Mouse (Mus musculus) ovary, postnatal 14 days (tissue): ENCODE measurements around the gene Ctcf.

Source experiments
- DNase-seq: peaks from one replicate; pipeline ENCODE4 v3.0.0; 2022; ENCODE audit warnings: low spot score

Gene Ctcf

DNA sequence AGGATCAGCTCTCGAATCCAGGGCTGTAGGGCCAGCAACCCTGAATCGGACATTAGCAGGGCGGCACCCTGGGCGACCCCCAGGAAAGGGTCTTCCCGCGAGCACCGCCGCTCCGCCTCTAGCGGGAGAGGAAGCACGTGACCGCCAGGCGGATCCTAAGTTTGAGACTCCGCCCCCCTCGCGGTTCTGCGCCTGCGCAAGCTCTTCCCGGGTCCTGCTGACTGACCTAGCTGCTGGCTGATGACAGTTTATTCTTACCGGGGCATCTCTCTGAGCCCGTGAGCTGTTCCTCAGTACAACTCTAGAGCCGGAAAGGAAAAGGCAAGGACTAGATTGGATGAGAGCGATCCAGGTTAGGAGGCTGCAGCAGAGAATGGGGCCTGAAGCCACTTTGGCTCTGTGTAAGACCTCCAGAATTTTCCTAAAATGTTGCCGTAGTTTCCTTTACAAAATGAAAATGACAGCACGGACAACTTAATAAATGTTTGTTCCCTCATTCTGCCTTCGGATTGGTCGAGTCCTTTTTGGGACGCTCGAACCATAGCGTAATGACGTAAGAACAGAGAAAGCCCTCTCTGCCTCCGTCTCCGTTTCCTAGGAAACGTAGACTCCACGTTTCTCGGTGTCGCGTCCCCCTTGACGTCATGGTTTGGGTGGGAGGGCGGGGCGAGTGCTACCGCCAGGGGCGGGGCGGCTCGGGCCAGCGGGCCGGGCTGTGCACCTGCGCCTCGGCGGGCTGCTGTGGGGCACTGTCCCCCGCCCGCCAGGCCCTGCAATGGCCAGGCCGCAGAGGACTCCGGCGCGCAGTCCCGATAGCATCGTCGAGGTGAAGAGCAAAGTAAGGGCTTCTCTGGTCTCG lies 64.8 kb downstream of the Ctcf start, which contains the start of the genes Acd and Pard6a:
Gene Acd, minus strand, starts transcription at position 137 of the 859 bp plus-strand sequence.
Gene Pard6a, plus strand, starts transcription at position 183 of the 859 bp plus-strand sequence.
- peak; percentile 95 for DNase-seq

DNA sequence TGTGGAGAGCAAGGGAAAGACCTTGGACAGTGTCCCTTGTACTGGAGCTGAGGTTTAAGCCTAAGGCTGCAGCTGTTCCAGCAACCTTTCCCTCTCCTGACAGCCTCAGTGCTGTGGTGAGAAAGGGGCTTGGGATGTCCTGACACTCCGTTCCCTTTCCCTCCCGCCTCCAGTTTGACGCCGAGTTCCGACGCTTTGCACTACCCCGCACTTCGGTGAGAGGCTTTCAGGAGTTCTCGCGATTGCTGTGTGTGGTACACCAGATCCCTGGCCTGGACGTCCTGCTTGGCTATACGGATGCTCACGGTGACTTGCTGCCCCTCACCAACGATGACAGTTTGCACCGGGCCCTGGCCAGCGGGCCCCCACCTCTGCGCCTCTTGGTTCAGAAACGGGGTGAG lies 65.6 kb downstream of the Ctcf start:
- no peak for DNase-seq

DNA sequence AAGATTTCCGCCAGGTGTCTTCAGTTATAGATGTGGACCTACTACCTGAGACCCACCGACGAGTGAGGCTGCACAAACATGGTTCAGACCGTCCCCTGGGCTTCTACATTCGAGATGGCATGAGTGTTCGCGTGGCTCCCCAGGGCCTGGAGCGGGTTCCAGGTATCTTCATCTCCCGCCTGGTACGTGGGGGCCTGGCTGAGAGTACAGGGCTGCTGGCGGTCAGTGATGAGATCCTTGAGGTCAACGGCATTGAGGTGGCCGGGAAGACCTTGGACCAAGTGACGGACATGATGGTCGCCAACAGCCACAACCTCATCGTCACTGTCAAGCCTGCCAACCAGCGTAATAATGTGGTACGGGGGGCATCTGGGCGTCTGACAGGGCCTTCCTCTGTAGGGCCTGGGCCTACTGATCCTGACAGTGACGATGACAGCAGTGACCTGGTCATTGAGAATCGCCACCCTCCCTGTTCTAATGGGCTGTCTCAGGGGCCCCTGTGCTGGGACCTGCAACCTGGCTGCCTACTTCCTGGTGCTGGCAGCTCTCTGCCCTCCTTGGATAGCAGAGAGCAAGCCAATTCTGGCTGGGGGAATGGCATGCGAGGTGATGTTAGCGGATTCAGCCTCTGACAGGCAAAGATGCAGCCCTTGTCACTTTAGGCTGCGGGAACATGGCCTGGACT lies 66.5 kb downstream of the Ctcf start:
- DNase-seq = no peak

DNA sequence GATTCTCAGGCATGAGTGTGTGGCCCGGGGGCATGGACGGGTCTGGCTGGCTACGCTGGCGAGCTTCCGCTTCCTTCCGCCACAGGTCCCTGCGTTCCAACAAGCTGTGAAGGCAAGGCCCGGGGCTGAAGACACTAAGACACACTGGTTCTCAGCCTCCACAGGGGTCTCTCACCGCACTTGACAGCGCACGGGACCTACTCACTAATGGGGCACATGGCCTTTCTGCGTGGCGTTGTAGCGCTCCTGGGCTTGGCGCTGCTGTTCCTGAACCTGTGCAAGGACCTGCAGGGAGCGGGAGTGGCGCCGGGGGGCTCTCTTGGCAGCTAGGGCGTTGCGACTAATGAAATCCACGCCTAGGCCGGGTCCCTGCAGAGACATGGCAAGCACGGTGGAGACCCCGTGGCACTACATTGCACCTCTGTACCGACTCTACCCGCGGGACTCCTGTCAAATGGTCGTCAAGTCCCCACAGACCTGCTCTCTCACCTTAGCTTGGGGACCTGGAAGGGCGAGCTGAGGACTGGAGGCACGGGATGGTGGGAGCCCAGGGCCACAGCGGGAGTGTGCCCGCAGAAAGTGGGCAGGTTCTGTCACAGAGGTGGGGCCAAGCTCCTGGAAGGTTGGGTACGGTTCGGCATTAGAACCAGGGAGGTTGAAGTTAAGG lies 67.9 kb downstream of the Ctcf start:
- DNase-seq = no peak

DNA sequence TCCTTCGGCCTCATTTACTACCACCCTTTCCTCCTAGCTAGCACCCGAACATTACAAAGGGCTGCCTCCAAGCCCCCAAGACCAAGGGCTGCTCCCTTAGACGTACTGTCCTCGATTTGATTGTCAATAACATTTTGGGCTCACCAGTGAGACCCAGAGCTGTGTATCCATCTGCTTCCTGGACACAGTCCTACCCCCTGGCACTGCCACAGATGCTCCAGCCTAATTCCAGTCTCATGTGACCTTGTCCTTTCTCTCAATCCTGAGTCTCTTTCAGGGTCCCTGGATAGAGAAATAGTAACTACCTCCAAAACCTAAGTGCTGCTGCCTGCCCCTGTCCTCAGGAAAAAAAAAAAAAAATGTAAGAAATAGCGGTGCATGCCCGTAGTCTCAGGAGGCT lies 68.6 kb downstream of the Ctcf start:
- no peak for DNase-seq

DNA sequence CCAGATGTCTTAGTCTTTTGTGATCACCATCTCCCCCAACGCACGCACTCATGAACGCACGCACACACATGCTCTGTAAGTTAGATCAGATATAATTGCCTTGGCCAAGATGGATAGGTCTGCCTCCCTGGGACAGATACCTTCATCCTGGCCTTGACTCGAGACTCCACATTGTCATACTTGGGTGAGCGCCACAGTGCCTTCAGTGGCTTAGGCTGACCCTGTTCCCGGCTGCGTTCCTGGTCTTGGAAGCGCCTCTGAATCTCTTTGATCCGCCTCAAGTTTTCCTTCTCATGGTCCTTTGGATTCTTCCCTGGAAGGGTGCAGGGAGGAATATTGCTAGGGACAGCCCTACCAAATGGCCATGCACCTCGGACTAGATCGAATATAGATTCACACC lies 70.1 kb downstream of the Ctcf start:
- DNase-seq = no peak

DNA sequence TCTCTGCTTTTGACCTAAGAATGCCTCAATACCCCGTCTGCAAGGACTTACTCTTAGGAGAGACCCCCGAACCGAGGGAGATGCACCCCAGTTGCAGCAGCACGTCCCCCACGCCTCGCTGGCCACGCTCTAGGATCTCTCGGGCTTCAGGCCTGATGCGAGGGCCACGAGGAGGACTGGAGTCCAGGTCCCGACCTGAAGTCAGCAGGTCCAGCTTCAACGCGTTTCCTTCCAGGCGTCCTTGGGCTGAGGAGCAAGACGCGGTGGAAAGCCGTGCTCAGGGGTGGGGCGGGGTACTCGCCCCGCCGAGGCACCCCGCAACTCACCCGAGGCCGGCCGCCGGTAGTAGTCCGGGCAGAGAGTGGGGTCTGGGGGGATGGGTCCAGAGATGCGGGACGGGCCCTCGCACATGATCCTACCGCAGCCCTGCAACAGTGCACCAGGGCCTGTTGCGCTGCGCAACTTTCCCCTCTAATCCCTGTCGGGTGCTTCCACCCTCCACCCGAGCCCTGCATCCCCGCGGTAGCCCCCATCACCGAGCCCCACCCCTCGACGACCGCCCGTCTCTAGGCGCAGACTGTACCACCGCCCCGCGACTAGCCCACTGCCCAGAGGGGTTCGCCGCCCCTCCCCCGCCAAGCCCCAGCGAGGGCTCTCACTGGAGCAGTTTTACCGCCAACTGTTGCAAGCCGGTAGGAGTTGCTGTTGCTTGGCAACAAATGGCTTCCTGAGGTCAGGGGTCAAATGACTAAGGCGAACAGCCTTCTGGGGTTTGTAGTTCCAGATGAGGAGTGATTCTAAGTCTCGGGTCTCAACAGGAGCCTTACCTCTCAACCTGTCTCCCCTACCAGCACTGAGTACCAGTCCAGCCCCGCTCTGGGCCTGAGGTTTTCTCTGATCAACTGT lies 71.4 kb downstream of the Ctcf start, which contains the start of the genes 4933405L10Rik and Enkd1:
Gene 4933405L10Rik, plus strand, starts transcription at position 158 of the 906 bp plus-strand sequence.
Gene Enkd1, minus strand, starts transcription at position 713 of the 906 bp plus-strand sequence.
- DNase-seq = peak; percentile 81

DNA sequence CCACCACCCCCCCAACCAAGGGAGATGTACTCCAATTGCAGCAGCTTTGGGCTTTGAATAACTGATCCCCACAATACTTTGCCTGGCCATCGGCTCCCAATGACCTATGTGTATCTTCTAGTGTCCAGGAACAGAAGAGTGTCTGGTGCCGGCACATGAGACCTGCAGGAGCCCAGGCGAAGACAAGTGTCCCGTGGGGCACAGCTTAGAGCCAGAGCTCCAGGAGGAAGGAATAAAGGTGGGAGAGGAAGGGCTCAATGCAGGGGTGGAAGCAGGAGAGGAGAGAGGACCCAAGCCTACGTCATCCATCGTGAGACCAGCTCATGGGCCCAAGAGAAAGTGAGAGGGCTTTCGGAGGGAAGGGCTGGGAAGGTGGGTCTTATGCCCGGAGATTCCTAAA lies 72.3 kb downstream of the Ctcf start:
- DNase-seq = no peak

DNA sequence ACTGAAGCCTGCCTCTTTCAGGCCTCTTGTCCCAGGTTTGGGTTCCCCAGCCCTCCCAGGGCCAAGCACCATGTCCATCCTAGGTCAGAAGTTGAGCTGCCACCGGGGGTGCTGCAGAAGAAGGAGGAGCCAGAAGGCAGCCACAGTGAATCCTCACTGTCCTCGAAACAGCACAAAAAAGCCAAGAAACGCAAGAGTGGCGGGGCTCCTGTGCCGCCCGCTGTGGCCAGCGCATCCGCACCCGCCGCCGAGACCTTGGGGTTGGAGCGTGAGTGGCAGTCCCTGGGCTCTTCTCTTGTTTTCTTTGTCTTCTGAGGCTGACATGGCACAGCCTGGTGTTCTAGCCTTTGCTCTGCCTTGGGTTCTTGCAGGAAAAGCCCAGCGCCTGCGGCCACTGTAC lies 72.9 kb downstream of the Ctcf start:
- no peak for DNase-seq

DNA sequence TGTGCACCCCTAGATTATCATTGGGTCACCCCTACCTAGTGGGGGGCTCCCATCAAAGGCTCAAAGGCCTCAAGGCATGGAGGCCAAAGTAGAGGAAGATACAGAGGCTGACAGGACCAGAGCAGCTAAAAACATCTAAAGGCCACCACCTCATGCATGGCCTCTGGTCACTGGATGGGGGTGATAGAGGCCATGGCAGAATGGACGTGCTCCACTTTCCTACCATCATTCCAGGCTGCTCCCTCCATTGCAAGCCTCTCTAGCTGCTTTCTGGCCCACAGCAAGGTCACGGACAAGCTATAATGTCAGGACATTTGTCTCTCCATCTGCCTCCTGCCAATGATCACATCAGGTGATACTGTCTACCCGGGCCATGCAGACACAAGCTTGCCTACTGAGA lies 75.9 kb downstream of the Ctcf start:
- no peak for DNase-seq

DNA sequence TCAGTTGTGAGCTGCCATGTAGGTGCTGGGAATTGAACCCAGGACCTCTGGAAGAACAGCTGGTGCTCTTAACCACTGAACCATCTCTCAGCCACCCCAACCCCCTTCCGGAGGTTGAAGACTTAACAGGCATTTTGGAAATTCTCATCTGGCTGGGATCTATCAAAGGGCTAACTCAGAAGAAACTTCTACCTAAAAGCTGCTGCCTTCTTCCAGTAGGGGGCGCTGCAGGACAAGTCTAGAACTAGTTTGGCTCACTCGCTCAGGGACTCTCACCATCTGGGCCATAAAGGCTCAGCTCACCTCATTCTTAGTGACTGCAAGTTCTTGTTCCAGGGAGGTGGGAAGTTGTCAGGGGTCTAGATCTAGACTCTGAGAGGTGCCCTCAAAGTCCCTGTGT lies 77.8 kb downstream of the Ctcf start:
- DNase-seq = peak; percentile 83

DNA sequence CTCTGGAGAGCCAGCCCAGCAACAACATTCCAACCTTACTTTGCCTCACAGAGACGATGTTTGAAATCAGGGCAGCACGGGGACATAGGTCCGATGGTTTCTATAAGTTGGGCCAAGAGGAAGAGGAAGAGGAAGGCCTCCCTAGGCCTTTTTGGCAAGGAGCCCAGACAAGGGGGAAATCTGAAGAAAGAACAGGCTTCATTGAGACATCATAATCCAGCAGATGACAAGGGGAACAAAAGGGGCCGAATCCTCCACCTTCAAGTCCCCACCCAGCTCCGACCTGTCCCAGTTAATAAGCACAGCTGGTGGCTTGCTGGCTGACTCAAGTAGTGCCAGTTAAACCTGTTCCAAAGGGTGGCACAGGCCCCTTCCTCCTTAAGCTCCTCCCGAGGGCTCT lies 78.7 kb downstream of the Ctcf start:
- no peak for DNase-seq

DNA sequence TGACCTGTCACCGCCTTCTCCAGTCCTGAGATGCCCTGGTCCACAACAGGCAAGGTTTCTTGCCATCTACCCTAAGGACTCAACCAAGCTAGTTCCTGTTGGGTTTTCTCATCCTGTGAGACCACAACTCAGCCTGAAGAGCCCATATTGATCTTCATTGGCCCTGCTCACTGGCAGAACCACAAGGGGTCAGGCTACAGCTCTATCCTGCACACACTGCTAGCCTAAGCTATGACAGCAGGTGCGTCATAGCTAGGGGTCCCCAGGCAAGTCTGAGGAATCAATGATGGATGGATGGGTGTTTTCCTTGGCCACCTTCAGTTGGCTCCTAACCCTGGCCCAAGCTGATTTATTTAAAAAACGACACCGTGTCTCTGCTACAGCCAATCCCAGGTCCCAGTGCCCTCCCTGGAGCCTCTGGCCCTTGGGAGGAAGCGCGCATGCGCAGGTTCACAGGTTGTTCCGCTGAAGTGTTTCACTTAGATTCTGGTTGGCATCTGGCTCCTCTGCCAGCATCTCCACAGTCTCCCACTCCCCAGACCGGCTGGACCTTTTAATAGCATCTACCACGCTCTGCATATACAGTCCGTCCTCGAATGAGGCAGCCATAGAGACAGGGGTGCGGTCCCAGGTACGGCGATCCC lies 80.1 kb downstream of the Ctcf start:
- DNase-seq = no peak

DNA sequence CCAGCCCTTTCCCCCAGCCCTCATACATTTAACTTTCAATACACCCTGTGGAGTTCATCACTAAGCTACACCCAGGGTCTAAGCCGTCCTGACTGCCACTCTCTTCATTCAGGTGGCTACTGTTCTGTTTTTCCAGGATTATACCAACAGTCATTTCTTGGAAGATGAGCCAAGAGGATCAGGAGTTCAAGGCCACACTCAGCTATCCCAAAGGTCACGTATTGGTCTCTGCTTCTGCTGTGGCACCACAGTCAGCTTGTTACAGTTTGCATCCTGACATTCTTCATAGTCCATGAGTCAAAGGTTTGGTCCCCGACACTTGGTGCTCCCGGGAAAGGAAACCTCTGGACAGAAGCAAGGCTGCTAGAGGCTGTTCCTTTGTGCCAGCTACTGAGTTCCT lies 83.3 kb downstream of the Ctcf start:
- no peak for DNase-seq

DNA sequence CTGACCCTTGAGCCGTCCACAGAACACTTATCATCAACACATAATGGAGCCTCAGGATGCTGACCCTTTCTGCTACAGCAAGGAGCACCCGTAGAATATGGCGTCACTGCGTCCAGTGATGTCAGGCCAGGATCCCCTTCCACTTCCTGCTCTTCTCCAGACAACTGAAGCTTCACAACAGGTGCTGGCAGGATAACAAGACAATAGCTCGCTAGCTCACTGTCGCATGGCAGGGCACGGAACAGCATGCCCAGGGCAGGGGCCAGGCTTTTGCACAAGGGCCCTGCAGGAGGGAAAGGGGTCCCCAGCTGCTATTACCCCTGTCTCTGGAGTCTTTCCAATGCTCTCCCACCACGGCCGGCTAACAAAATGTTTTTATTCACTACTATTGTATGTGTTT lies 86.5 kb downstream of the Ctcf start:
- DNase-seq = no peak

DNA sequence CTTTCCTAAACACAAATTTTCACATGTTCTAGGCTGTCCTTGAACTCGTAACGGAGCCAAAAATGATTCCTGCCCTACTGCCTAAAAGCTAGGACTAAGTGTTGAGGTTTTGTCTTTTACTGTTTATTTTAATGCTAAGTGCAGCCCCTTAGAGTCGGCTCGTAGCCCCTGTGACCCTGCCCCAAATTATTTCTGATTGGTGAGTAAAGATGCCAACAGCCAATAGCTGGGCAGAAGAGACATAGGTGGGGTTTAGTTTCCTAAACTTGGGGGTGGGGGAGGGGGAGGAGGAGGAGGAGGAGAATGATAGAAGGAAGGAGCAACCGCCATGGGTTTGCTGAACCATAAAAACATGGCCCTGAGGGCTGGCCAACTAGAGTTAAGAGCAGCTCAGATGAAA lies 89.4 kb downstream of the Ctcf start:
- no peak for DNase-seq

DNA sequence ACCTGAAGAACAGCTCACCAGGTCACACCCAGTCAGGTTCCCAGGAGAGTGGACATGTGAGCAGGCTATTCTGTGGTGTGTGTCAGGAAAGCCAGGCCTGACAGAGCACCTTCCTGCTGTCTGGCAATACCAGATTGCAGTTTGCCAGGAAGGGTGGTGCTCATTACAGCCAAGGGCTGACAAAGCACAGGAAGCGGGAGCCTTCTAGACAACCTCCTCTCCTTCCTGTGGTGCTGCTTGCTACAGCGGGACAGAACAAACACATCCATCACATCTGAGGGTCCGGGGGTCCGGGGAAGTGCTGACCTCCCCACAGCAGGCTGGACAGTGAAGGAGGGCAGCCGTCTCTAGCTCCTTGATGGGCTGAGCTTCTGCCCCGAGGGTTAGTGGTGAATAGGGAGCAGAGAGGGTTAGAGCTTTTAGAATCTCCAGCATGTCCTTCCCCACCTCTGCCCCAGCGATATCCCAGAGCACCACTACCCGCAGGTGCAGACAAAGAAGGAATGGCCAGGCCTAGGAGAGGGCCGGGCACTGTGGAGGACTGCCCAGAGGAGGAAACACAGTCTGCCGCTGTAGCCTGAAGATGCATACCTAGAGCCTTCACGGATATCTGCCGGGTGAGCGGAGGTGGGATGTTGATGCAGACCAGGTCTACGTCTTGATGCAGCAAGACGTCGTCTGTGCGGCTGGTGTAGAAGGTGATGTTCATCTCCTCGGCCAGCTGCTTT lies 91.2 kb downstream of the Ctcf start:
- no peak for DNase-seq

DNA sequence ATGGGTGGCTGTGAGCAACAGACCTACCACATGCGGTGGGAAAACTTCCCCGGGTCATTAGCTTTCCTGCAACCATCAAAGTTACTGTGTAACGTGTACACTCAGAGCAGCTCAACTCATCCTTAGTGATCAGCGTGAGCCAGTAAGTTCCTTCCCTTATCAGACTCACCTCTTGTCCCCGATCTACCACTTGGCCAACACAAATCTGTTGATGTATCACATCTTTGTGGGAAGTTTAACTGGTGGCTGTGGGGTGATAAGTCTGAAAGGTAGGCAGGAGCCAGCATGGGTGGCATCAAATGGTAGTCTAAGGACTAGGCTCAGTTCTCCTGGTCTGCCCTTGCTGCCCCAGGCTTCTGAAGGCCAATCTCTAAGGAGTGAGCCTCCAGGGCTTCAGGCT lies 95.8 kb downstream of the Ctcf start:
- DNase-seq = no peak
